Mouse (Mus musculus): ENCODE measurements around the gene Pbp2. TPM values are rescaled to one million over a fixed set of nuclear protein-coding genes. Genes with fewer than 3 reads are reported as not detected.

Gene Pbp2
- total RNA-seq (2021), result under 1 TPM in 1 of 2 experiments, not detected in 1; 0.27 TPM
- long read RNA-seq, experiment 1, result 0 reads
- long read RNA-seq, experiment 2, result 0 reads

DNA sequence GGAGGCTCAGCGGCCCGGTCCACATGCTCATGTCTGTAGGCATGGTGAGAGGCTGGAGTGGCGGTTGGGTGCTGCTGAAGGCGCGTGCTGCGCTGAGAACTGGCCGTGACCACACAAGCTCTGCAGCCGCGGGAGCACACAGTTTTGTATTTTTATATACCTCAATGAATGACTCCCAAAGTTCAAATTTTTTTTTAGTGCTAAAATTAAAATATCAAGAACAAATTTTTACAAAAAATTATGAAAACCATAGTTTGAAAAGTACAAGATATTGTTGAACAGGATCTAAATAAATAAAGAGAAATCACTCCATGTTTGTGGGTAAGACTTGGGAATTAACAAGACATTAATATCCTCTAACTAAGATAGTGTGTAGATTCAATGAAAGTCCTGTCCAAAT lies at the start of gene Pbp2:
Pbp2 (minus strand) TSS at position 101 of the 400 bp plus-strand sequence.
- Histone ChIP-seq H3K27ac (no peak within 1 kb of the TSS), H3K4me3 (no peak within 1 kb of the TSS)
- DNase-seq (ENCODE audit: low spot score in 2 of 2), result no peak
- no peak for TF ChIP-seq CTCF (conservative IDR thresholded peaks at IDR 0.05)

GRCm38 (mm10) chr6:135354953-135355352 lies 44.7 kb upstream of the Pbp2 start:
- H3K4me3 ChIP-seq, result no peak overlapping the region
- no peak for DNase-seq (ENCODE audit: low spot score in 2 of 2)
- TF ChIP-seq CTCF (conservative IDR thresholded peaks at IDR 0.05), result no peak

GRCm38 (mm10) chr6:135352537-135352936 lies 42.3 kb upstream of the Pbp2 start:
- Histone ChIP-seq H3K4me3 (no peak overlapping the region), H3K27ac (no peak overlapping the region)
- no peak for DNase-seq (ENCODE audit: low spot score in 2 of 2)
- no peak for TF ChIP-seq CTCF (conservative IDR thresholded peaks at IDR 0.05)

More at GRCm38 (mm10) chr6:135354953-135355352, 44.7 kb upstream of the Pbp2 start:
- H3K27ac ChIP-seq, result no peak overlapping the region

DNA sequence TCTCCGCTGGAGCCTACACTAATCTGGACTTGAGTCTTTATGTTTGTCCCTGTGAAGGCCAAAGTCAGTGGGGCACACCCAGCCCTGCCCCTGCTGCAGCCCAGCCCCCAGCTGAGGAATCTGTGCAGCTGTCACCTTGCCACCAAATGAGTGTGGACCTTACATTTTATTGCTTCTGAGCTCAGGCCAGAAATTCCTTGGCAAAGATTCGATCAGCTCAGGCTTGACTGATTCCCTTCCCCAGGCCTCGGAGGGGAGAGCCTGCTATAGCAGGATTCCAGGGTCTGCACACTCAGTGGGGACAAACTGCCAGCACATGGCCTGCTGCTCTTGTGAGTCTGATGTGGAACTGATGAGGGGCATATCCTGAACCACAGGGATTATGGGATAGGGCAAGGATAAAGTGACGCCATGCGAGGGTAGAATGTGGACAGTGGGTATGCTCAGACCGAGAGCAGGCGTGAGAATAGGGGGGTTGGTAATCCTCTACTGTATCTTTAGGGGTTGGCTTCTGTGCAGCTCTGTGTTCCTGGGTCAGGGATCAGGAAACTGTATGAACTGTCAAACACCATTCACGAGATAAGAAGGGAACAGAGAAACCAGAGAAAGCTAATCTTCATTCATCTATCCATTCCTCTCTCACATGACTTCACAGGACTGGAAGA lies 41.6 kb upstream of the Pbp2 start:
- TF ChIP-seq CTCF (conservative IDR thresholded peaks at IDR 0.05), result no peak
- DNase-seq (ENCODE audit: low spot score in 2 of 2), result no peak
- Histone ChIP-seq H3K4me3 (no peak overlapping the region), H3K27ac (no peak overlapping the region)

GRCm38 (mm10) chr6:135341076-135341378 lies 30.8 kb upstream of the Pbp2 start:
- peak overlapping the region; percentile 72 for H3K27ac ChIP-seq
- no peak for TF ChIP-seq CTCF (conservative IDR thresholded peaks at IDR 0.05)
- H3K4me3 ChIP-seq, result no peak overlapping the region
- DNase-seq (ENCODE audit: low spot score in 2 of 2), result no peak

DNA sequence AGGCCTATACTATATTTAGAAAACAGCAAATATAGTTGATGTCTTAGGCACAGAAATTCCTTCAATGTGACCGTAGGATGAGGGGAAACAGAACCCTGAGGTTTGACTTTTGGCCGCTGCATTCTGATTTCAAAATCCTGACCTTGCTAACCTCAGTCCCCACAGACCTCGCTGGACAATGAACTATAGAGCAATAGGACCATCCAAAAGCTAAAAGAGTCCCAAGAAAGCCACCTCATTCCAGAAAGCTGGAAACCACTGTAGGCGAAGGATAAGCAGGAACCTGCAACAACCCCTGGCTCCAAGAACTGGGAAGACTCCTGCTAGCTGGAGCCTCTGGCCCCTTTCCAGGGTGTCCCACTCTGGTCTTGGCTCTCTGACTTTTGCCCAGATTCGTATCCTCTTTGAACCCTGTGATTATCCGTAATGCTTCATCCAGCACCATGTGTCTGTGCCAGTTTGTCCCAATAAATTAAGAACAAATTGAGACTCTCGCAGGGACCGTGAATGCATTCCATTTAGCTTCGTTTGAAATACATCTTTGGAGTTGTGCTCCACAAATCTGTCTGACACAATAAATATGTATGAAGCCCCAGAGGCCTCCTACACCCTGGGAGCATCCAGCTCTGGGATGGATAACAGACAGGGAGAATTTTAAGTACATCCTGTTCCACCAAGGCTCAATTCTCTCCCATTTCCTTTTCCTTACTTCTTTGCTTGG lies 30.3 kb upstream of the Pbp2 start:
- DNase-seq (ENCODE audit: low spot score in 2 of 2), result peak in 1 of 2 experiments; percentile 47

DNA sequence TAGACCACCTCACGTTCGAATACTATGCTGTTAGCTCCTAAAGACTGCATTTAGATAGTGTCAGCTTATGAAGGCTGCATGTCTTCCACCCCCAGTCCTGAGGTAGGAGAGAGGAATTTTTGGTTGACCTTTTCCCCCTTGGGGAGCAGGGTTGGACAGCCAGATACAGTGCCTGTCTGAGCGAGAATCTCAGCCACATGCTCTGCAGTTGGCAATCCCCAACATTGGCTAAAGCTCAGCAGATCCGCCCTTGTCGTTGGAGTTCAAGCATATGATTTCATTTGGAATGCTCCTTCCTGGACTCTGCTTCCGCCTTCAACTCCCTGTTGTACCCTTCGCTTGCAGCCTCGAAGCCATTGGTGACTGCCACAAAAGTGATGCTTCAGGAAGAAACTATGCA lies 26.2 kb upstream of the Pbp2 start:
- no peak for TF ChIP-seq CTCF (conservative IDR thresholded peaks at IDR 0.05)
- Histone ChIP-seq H3K27ac (no peak overlapping the region), H3K4me3 (no peak overlapping the region)
- DNase-seq (ENCODE audit: low spot score in 2 of 2), result no peak

More for the DNA sequence above, 30.3 kb upstream of the Pbp2 start:
- Histone ChIP-seq H3K4me3 (no peak overlapping the region), H3K27ac (peak overlapping the region; percentile 72)
- TF ChIP-seq CTCF (conservative IDR thresholded peaks at IDR 0.05), result no peak

DNA sequence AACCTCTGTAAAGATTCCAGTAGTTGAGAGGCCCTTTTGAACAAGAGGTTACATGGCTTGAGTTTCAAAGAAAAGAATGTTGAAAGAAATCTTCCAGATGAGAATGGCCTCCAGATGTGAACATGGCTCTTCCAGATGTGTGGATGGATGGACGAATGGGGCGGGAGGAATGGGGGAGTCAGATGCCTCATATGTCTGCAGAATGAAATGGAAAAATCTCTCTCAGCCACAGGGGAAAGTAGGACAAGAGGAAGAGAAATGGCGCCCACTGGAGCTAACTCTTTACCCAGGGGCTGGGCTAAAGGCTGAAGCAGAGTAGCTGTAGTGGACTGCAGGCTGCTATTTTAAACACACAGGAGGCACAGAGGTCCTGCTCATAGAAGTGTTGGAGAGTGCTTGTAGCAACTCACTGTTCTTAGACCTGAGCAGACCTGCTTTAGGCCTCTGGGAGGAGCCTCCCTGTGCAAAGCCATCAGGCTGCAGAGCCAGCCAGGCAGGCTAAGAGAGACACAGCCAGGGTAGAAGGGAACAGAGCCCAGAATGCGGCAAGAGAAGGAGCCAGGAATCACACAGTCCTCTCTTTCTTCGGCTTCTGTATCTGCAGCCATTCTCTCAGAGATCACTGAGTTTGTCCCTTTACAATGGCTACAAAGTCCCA lies 23.9 kb upstream of the Pbp2 start:
- no peak for TF ChIP-seq CTCF (conservative IDR thresholded peaks at IDR 0.05)
- Histone ChIP-seq H3K27ac (peak overlapping the region; percentile 23; the same call in 1 of the 2 replicates), H3K4me3 (no peak overlapping the region)
- DNase-seq (ENCODE audit: low spot score in 2 of 2), result no peak

- no peak for TF ChIP-seq CTCF (conservative IDR thresholded peaks at IDR 0.05)
- no peak overlapping the region for H3K4me3 ChIP-seq
- H3K27ac ChIP-seq, result no peak overlapping the region
- DNase-seq (ENCODE audit: low spot score in 2 of 2), result no peak
Observed at GRCm38 (mm10) chr6:135332737-135333281, 22.6 kb upstream of the Pbp2 start.

DNA sequence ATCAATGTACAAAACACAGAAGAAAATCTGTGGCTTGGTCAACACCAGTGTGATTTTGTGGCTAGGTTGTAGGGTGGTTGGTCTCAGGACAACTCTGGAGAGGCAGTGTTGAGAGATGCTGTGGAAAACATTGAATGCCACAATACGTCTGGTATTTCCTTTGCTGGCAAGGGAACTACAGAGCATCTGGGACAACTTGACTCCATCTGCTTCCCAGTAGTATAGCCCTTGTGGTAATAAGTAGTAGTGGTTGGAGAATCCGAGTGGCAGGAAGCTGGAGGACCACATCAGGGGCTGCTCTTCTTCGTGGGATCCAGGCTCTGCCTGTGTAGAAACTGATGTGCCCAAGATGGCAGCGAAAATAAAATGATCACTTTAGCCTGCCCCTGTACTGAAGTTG lies 21.7 kb upstream of the Pbp2 start:
- peak; percentile 34 for TF ChIP-seq CTCF (conservative IDR thresholded peaks at IDR 0.05)
- Histone ChIP-seq H3K27ac (no peak overlapping the region), H3K4me3 (no peak overlapping the region)
- peak; percentile 34 to 55 for DNase-seq (ENCODE audit: low spot score in 2 of 2)

DNA sequence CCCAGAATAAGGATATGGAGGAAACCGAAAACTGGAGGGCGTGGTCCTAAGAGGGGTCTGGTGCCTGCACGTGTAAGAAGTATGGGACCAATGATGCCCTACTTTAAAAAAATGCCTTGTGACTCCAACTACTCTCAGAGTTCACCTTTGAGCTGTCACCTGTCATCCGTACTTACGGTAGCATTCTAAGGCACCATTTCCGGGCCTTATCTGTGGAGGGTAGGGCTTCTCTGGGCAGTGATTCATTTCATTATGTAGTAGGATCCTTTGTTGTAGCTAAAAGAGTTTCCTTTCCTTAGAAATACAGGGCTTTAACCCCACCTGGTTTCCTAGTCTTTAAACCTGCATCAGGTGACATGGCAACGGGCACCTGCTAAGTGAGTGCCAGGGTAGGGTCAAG lies 16.6 kb upstream of the Pbp2 start:
- no peak for DNase-seq (ENCODE audit: low spot score in 2 of 2)
- TF ChIP-seq CTCF (conservative IDR thresholded peaks at IDR 0.05), result no peak
- Histone ChIP-seq H3K27ac (no peak overlapping the region), H3K4me3 (no peak overlapping the region)

DNA sequence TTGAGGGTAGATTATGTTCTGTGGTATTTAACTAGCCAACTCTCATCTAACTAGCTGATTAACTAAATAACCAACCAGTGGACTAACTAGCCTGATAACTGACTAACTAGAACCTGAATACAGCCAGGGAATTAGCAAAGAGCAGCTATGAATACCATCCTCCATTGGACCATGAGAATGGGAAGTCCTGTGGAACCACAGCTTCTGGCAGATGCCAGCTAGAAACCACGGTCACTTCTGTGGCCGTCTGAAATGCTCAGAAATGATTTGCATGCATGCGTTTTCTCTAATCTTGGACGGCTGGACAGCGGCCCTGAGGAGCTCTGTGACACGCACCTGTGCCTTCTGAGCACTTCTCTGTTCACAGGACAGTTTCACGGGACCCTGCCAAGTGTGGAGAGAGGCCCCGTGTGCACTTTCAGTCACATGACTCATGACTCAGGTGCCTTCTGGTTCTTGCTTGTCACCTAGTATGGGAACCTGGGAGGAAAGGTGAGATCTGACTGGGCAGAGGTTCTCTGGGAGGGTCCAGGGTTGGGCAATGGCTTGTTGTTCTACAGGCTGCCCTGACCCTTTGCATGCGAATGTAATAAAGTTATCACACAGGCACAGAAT lies 14.6 kb upstream of the Pbp2 start:
- TF ChIP-seq CTCF (conservative IDR thresholded peaks at IDR 0.05), result no peak
- DNase-seq (ENCODE audit: low spot score in 2 of 2), result no peak
- H3K27ac ChIP-seq, result no peak overlapping the region
- no peak overlapping the region for H3K4me3 ChIP-seq

- no peak for DNase-seq (ENCODE audit: low spot score in 2 of 2)
- no peak for TF ChIP-seq CTCF (conservative IDR thresholded peaks at IDR 0.05)
- H3K27ac ChIP-seq, result no peak overlapping the region
- H3K4me3 ChIP-seq, result no peak overlapping the region
Observed at GRCm38 (mm10) chr6:135324111-135324510, 13.9 kb upstream of the Pbp2 start.
